Mouse (Mus musculus) embryonic facial prominence, embryonic 10.5 days (tissue): Measurements from ENCODE around the gene Rgs10. TPM values are rescaled to one million over a fixed set of nuclear protein-coding genes. Genes with fewer than 3 reads are reported as not detected.
"Not testable (repeated sequence)": the region's sequence is repeated elsewhere in the genome, so short reads cannot be mapped to it uniquely, and the experiment has no call there.

ENCODE experiments used
- DNase-seq: peaks from one replicate; pipeline ENCODE4 v3.0.0-alpha.2; 2017; ENCODE audit warnings: low spot score
- H3K27ac ChIP-seq: fragments of 300-500 bp; sonication (generic); replicated peaks from 2 replicates; pipeline ENCODE4 v1.5.1; 2016; ENCODE audit warnings: mild to moderate bottlenecking
- H3K27me3 ChIP-seq: fragments of 300-500 bp; sonication (generic); replicated peaks from 2 replicates; pipeline ENCODE4 v1.6.1; 2016; ENCODE audit warnings: low read depth, mild to moderate bottlenecking; ENCODE audit not compliant: poor library complexity, severe bottlenecking
- H3K36me3 ChIP-seq: fragments of 300-500 bp; sonication (generic); replicated peaks from 2 replicates; pipeline ENCODE4 v1.6.1; 2016; ENCODE audit warnings: mild to moderate bottlenecking, moderate library complexity
- H3K4me1 ChIP-seq: fragments of 300-500 bp; sonication (generic); 2 replicates; pipeline ENCODE4 v1.6.1; 2016
- H3K4me3 ChIP-seq: fragments of 300-500 bp; sonication (generic); 2 replicates; pipeline ENCODE4 v1.5.1; 2016; ENCODE audit warnings: mild to moderate bottlenecking, moderate library complexity
- H3K9me3 ChIP-seq: fragments of 300-500 bp; sonication (generic); 2 replicates; pipeline ENCODE4 v1.6.1; 2016; ENCODE audit warnings: mild to moderate bottlenecking
- WGBS: fragments of 180-500 bp; shearing (Covaris S2); methylation state at CpG from one replicate; pipeline ENCODE4 v1.1.7; 2016; 5-methylcytosine and 5-hydroxymethylcytosine counted together
- polyA plus RNA-seq: library from polyadenylated mRNA; unstranded; fragments of >200 nt; fragmentation: Nextera tagmentation; extraction: Ambion mirVana; gene quantifications from 2 replicates; pipeline ENCODE4 v1.2.1, GENCODE M21; 2016

Rgs10 gene
- polyA plus RNA-seq, 1 experiment from 2014 or later: 8.2 TPM

DNA sequence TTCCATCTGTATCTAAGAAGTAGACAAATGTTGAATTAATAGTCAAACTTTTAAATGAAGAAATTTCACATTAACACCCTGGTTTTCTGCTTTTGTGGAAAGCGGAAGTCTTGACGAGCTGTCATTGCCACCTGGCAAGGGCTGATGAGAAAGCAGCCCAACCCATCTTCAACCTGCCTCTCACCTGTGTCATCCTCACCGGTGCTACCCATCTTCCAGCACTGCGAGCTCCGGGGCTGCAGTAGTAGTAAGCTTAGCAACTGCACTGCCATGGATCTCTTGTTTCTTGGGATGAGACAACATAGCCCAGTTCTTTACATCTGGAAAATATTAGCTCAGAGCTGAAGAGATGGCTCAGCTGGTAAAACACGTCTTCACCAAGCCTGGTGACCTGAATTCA is 72.9 kb downstream of the Rgs10 start:
- Histone ChIP-seq H3K9me3 (no peaks in the 10 kb centered on the region), H3K27me3 (no peaks in the 10 kb centered on the region), H3K4me3 (no peak overlapping the region), H3K4me1 (peaks cover 11% of the 10 kb centered on the region; the same call in 1 of the 2 replicates), H3K27ac (no peak overlapping the region), H3K36me3 (no peaks in the 10 kb centered on the region)
- WGBS: 76% methylated on average over 6 of the region's 6 CpGs
- peak; percentile 4 for DNase-seq

DNA sequence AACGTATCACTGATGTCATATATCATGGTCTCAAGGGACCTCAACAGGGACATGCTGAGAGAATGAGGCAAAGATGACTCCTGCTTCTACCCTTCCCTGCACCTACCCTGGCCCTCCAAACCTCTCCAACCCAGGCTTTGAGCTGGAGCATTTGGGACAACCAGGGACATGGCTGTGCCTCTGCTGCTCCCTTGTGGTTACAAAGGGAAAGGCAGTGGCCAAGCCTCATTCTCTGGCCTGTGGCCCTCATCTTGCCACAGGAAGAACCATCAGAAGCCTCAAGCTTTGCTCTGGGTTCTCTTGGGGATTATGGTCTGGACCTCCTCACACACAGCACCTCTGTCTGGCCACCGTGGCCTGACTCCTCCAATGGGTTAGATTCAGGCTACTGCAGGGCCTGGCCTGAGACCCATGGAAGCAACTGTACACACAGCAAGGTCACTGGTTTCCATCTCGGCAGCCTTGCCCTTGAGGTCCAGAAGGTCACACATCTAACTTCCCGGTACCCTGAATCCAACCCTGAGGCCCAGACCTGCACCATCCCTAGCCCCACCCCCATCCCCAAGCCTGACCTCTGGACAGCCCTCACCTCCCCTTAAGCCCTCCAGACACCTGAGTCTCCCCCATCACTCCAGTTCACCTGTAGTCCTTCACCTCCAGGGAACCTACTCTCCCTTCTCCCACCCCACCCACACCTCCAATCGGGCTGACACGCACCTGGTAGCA is 73.5 kb downstream of the Rgs10 start:
- no peaks in the 10 kb centered on the region for H3K36me3 ChIP-seq
- no peaks in the 10 kb centered on the region for H3K9me3 ChIP-seq
- 63% methylated on average over 6 of the region's 6 CpGs for WGBS

DNA sequence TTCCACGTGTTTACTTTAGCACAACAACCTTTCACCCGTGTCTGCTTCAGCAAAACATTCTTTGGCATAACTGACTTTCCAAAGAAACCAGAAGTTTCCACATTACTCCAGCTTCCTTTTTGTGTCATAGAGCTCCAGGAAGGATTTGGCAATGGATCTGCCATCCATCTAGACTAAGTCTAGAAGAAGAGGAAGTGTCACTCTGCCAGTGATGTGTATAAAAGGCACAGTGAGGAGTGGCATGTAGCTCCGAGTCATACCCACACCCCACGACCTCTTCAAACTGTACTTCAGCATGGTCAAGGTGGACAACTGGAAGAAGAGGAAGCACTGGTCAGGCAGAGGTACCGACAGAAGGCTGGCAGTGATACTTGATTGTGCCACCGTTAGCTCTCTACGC is 74.1 kb downstream of the Rgs10 start:
- no peak for DNase-seq
- peaks cover 11% of the 10 kb centered on the region; the same call in 1 of the 2 replicates for H3K4me1 ChIP-seq
- no peaks in the 10 kb centered on the region for H3K36me3 ChIP-seq
- H3K27ac ChIP-seq: no peak overlapping the region
- 86% methylated on average over 7 of the region's 7 CpGs for WGBS
- no peaks in the 10 kb centered on the region for H3K27me3 ChIP-seq
- H3K9me3 ChIP-seq: no peaks in the 10 kb centered on the region
- H3K4me3 ChIP-seq: no peak overlapping the region

More for the DNA sequence above, 73.5 kb downstream of the Rgs10 start:
- Histone ChIP-seq H3K27me3 (no peaks in the 10 kb centered on the region), H3K4me3 (no peak overlapping the region), H3K27ac (no peak overlapping the region), H3K4me1 (peaks cover 11% of the 10 kb centered on the region; the same call in 1 of the 2 replicates)
- peak; percentile 76 for DNase-seq

DNA sequence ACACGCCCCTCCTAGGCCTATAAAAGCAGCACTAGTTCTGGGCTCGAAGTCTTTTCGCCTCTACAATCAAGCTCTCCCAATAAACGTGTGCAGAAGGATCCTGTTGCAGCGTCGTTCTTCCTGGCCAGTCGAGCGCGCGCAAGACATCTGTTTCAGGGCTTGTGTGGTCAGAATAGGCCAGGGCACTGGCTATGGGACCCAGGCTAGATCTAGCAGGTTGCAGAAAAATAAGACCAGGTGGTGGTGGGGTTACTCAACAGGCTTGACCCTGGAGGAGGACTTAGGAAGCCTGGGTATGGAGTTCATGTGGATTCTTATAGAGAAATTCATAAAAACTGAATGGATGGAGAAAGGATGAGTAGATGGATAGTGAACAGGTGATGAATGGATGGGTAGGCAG is 75.9 kb downstream of the Rgs10 start:
- 92% methylated on average over 9 of the region's 10 CpGs for WGBS
- peak; percentile 2 for DNase-seq
- not testable (repeated sequence) for H3K4me1 ChIP-seq, H3K27ac ChIP-seq, H3K4me3 ChIP-seq, H3K27me3 ChIP-seq, H3K36me3 ChIP-seq, H3K9me3 ChIP-seq

DNA sequence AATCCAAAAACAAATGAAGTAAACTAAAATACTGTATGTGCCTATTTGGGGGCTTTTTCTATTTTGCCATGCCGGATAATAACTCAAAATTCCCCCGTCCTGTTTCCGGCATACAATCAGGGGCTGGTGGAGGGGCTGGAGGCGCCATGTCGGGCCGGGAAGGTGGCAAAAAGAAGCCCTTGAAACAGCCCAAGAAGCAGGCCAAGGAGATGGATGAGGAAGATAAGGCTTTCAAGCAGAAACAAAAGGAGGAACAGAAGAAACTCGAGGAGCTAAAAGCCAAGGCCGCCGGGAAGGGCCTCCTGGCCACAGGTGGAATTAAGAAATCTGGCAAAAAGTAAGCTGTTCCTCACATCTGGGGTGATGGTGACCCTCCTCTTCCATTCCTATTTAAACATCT is 78.2 kb downstream of the Rgs10 start:
- WGBS: 82% methylated on average over 9 of the region's 9 CpGs
- not testable (repeated sequence) for H3K27ac ChIP-seq, H3K9me3 ChIP-seq, H3K4me1 ChIP-seq, H3K4me3 ChIP-seq, H3K27me3 ChIP-seq, H3K36me3 ChIP-seq
- peak; percentile 1 for DNase-seq

DNA sequence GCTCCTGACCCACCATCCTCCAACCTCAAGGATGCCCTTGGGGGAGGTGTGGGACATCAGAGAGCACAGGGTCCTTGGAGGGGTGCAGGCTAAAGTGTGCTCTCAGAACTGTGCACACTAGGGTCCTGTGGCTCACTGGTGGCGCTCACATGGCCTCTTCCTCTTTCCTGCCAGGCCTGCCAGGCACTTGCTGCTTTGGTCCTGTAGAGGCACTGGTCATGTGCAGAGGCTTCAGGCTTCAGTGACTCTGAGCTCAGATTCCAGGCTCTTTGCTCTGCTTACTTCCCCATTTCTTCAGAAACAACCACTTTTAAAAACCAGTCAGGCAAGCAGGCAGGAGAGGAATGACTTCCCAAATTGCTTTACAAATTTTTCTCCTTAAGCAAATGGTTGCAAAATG is 85.7 kb downstream of the Rgs10 start:
- H3K27ac ChIP-seq: 0 out of 2 replicates have a peak overlapping the region, but pooled peaks have one; percentile 3
- H3K27me3 ChIP-seq: no peaks in the 10 kb centered on the region
- peaks cover 19% of the 10 kb centered on the region for H3K4me1 ChIP-seq
- H3K36me3 ChIP-seq: no peaks in the 10 kb centered on the region
- no peaks in the 10 kb centered on the region for H3K9me3 ChIP-seq
- 81% methylated on average over 1 of the region's 1 CpGs for WGBS
- H3K4me3 ChIP-seq: no peak overlapping the region
- DNase-seq: no peak

DNA sequence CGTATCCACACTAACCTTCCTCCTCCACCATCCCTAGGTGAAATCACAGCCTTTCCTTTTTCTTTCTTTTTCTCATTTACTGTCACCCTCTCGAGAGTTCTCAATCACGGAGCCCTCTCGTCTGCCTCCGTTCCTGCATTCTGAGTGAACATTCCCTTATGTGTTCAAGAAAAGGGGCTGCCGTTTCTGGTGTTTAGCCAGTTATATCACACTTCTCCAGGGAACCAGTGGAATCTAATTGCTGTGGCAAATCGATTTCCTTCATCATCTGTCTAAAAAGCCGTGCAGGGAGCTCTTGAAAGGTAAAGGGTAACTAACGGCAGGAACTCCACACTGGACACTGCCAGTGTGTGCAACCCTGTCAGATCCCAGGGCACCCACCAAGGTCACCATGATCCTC is 87.6 kb downstream of the Rgs10 start:
- H3K4me3 ChIP-seq: no peak overlapping the region
- no peak overlapping the region for H3K27ac ChIP-seq
- peaks cover 19% of the 10 kb centered on the region for H3K4me1 ChIP-seq
- no peak for DNase-seq
- H3K36me3 ChIP-seq: no peaks in the 10 kb centered on the region
- no peaks in the 10 kb centered on the region for H3K27me3 ChIP-seq
- no peaks in the 10 kb centered on the region for H3K9me3 ChIP-seq
- WGBS: 55% methylated on average over 9 of the region's 9 CpGs

DNA sequence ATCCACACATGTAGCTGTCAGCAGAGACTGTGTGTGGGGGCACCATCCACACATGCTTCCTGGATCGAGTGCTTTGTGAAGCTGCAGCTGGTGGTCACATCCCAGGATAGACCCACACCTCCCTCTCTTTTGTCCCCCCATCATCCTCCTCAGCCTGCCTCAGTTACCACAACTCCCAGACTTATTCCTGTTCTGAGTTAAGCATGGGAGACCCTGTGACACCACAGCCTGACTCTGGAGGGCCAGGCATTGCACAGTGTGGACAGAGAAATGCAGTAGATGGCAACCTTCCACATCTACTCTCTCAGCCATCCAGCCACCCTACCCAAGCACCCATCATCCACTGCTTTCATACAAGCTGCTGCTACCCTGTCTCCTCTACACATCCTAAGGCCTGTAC is 93.6 kb downstream of the Rgs10 start:
- H3K9me3 ChIP-seq: no peaks in the 10 kb centered on the region
- H3K4me3 ChIP-seq: no peak overlapping the region
- no peak for DNase-seq
- H3K36me3 ChIP-seq: no peaks in the 10 kb centered on the region
- 91% methylated on average over 1 of the region's 1 CpGs for WGBS
- H3K4me1 ChIP-seq: peaks cover 18% of the 10 kb centered on the region
- H3K27ac ChIP-seq: no peak overlapping the region
- H3K27me3 ChIP-seq: no peaks in the 10 kb centered on the region

Other genes starting within 250 kb of the Rgs10 start
- 0.39 TPM in 1 of 2 replicates, not detected in the other for gene Cox6a2, start 212.4 kb downstream of the Rgs10 start, polyA plus RNA-seq
- gene Armc5, start 181.4 kb downstream of the Rgs10 start, polyA plus RNA-seq: 17.5 and 19.1 TPM in 2 replicates
- 9.2 and 10.4 TPM in 2 replicates for gene 9130023H24Rik, start 180.7 kb downstream of the Rgs10 start, polyA plus RNA-seq
- 23.6 and 25.3 TPM in 2 replicates for gene Tgfb1i1, start 171.9 kb downstream of the Rgs10 start, polyA plus RNA-seq
- 0.10 and 0.28 TPM in 2 replicates for gene Slc5a2, start 153.1 kb downstream of the Rgs10 start, polyA plus RNA-seq
- 24.6 and 27.3 TPM in 2 replicates for gene BC017158, start 120.6 kb downstream of the Rgs10 start, polyA plus RNA-seq
- 25.3 and 27.0 TPM in 2 replicates for gene Tial1, start 43.0 kb upstream of the Rgs10 start, polyA plus RNA-seq
- gene Bag3, start 104.9 kb upstream of the Rgs10 start, polyA plus RNA-seq: 11.2 and 11.5 TPM in 2 replicates
- gene Inpp5f, start 192.6 kb upstream of the Rgs10 start, polyA plus RNA-seq: 32.2 and 32.9 TPM in 2 replicates